Mouse (Mus musculus) embryonic facial prominence, embryonic 11.5 days (tissue): ENCODE data around the gene Clec9a. TPM values are rescaled to one million over a fixed set of nuclear protein-coding genes. Genes with fewer than 3 reads are reported as not detected.
A peak's percentile ranks its signal among the peaks of the same experiment; 100 is the strongest.

Source experiments
- ATAC-seq: fragments of 200-750 bp; cut with Nextera tagmentation; replicated peaks from 2 replicates; pipeline ENCODE4 v1.8.0; 2017; ENCODE audit warnings: low read depth; ENCODE audit not compliant: insufficient number of reproducible peaks, low FRiP score, low TSS enrichment
- DNase-seq: peaks from one replicate; pipeline ENCODE4 v3.0.0-alpha.2; 2015; ENCODE audit warnings: low spot score
- H3K27ac ChIP-seq: fragments of 300-500 bp; sonication (generic); replicated peaks from 2 replicates; pipeline ENCODE4 v1.5.1; 2014; ENCODE audit warnings: mild to moderate bottlenecking, low read depth, low read length, control low read depth
- H3K27me3 ChIP-seq: fragments of 300-500 bp; sonication (generic); 2 replicates; pipeline ENCODE4 v1.6.1; 2014; ENCODE audit warnings: mild to moderate bottlenecking, low read length, moderate library complexity, mixed read lengths; ENCODE audit not compliant: control insufficient read depth, insufficient read depth
- H3K36me3 ChIP-seq: fragments of 300-500 bp; sonication (generic); replicated peaks from 2 replicates; pipeline ENCODE4 v1.6.1; 2014; ENCODE audit warnings: low read depth, mild to moderate bottlenecking, low read length, moderate library complexity, mixed read lengths; ENCODE audit not compliant: control insufficient read depth, insufficient read depth
- H3K4me1 ChIP-seq: fragments of 300-500 bp; sonication (generic); 2 replicates; pipeline ENCODE4 v1.6.1; 2014; ENCODE audit warnings: low read length, mixed read lengths; ENCODE audit not compliant: control insufficient read depth, insufficient read depth
- H3K4me2 ChIP-seq: fragments of 300-500 bp; sonication (generic); 2 replicates; pipeline ENCODE4 v1.6.1; 2014; ENCODE audit warnings: low read depth, mild to moderate bottlenecking, control low read depth, low read length, moderate library complexity
- H3K4me3 ChIP-seq: fragments of 300-500 bp; sonication (generic); 2 replicates; pipeline ENCODE4 v1.5.1; 2014; ENCODE audit warnings: low read depth, low read length, control low read depth
- H3K9ac ChIP-seq: fragments of 300-500 bp; sonication (generic); replicated peaks from 2 replicates; pipeline ENCODE4 v1.6.1; 2014; ENCODE audit warnings: mild to moderate bottlenecking, control low read depth, low read length
- H3K9me3 ChIP-seq: fragments of 300-500 bp; sonication (generic); replicated peaks from 2 replicates; pipeline ENCODE4 v1.6.1; 2016; ENCODE audit warnings: mild to moderate bottlenecking, low read length, inconsistent platforms, mixed read lengths; ENCODE audit not compliant: control insufficient read depth
- WGBS: fragments of 180-500 bp; shearing (Covaris S2); extraction: QIAGEN DNeasy Blood & Tissue Kit; methylation state at CpG from one replicate; pipeline ENCODE4 v1.1.7; 2014; 5-methylcytosine and 5-hydroxymethylcytosine counted together
- polyA plus RNA-seq: library from polyadenylated mRNA; unstranded; fragments of >200 nt; fragmentation: Nextera tagmentation; extraction: Ambion mirVana; gene quantifications from 2 replicates; pipeline ENCODE4 v1.2.1, GENCODE M21; 2014

The Clec9a gene
- polyA plus RNA-seq, 1 experiment from 2014 or later, result 0.15 TPM

DNA sequence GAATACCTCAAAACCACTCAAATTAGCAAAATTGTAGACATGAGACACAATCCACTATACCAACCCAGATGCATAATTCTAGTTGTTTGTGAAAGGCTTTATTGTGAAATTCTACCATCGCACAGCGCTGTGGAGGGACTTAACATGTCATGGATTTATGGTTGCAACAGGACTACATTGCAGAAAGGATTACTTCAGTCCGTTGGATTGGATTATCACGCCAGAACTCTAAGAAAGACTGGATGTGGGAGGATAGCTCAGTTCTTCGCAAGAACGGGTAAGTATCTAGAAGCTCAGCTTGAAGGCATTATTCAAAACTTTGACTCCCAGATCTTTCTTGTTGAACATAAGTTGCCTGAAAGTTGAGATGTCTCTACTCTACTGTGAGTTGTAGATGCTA, 5.3 kb upstream of the Clec9a start:
- DNase-seq, result no peak
- Histone ChIP-seq H3K36me3 (no peaks in the 10 kb centered on the region), H3K9me3 (no peaks in the 10 kb centered on the region), H3K4me1 (no peaks in the 10 kb centered on the region), H3K9ac (no peak overlapping the region), H3K27me3 (no peaks in the 10 kb centered on the region), H3K27ac (no peak overlapping the region), H3K4me3 (no peak overlapping the region), H3K4me2 (no peak overlapping the region)
- no peak for ATAC-seq
- whole genome bisulfite sequencing, result 86% methylated on average over 6 of the region's 6 CpGs

DNA sequence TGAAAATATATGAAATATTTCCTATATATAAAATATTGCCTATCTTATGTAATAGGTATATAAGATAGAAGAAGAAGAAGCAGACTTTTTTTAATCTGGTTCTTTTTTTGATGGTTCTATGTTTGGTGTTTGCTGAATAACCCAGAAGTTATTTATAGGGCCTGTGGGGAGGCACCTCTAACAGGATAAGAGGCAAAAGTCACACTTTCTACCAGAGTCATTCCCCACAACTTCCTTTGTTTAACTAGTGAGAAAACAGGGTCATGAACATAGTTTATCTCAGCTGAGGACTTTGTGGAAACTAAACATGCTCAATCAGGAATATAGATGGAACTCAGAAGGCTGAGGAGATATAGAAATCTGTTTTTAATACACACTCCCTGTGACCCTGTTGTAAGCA, 2.7 kb upstream of the Clec9a start:
- no peak overlapping the region for H3K9ac ChIP-seq
- no peaks in the 10 kb centered on the region for H3K27me3 ChIP-seq
- H3K4me1 ChIP-seq, result no peaks in the 10 kb centered on the region
- ATAC-seq (no peak), DNase-seq (no peak)
- no peaks in the 10 kb centered on the region for H3K36me3 ChIP-seq
- no peak overlapping the region for H3K4me3 ChIP-seq
- H3K27ac ChIP-seq, result no peak overlapping the region
- H3K4me2 ChIP-seq, result no peak overlapping the region
- no peaks in the 10 kb centered on the region for H3K9me3 ChIP-seq

DNA sequence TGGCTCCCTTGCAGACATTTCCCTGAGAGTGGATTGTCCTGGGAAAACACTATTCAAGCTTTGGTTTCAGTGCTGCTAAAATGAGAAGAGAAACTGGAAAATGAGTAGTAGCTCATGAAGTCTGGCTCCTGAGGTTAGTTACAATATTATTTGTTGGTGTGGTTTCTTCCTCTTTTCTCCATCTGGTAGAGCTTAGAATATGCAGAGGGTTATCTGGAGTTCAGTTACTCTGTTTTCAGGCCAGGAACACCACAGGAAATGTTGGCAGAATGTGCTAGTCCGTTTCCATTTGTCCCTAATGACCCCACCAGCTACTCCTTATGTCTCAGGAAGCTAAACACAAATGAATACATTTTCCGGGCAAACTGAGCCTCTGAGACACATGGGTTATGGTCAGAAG, 1.3 kb upstream of the Clec9a start:
- no peaks in the 10 kb centered on the region for H3K36me3 ChIP-seq
- no peaks in the 10 kb centered on the region for H3K27me3 ChIP-seq
- 44% methylated on average over 2 of the region's 2 CpGs for WGBS
- DNase-seq, result no peak
- no peak overlapping the region for H3K4me3 ChIP-seq
- no peak overlapping the region for H3K4me2 ChIP-seq
- no peaks in the 10 kb centered on the region for H3K9me3 ChIP-seq
- ATAC-seq, result no peak
- no peak overlapping the region for H3K9ac ChIP-seq
- no peaks in the 10 kb centered on the region for H3K4me1 ChIP-seq
- H3K27ac ChIP-seq, result no peak overlapping the region

DNA sequence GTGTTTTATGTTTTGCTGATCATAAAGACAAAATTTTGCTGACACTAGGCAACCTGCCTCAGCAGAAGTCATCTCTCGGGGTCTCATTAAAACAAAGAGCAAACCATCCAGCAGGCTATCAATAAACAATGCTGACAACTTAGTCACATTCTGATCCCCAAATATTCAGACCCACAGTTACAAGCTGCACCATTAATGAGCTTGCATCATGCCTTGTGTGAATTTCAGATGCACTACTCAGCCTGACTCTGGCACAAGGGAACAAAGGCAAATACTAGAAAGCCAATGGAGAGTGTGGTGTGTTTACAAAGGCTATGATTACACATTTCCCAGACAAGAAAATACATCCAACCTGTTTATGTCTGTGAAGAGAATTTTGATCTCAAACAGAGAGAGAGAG, 5.5 kb downstream of the Clec9a start:
- Histone ChIP-seq H3K4me2 (no peak overlapping the region), H3K9ac (no peak overlapping the region), H3K27ac (no peak overlapping the region), H3K36me3 (no peaks in the 10 kb centered on the region), H3K9me3 (no peaks in the 10 kb centered on the region), H3K4me3 (no peak overlapping the region), H3K4me1 (no peaks in the 10 kb centered on the region), H3K27me3 (no peaks in the 10 kb centered on the region)
- DNase-seq (no peak), ATAC-seq (no peak)
- 79% methylated on average over 1 of the region's 1 CpGs for WGBS

DNA sequence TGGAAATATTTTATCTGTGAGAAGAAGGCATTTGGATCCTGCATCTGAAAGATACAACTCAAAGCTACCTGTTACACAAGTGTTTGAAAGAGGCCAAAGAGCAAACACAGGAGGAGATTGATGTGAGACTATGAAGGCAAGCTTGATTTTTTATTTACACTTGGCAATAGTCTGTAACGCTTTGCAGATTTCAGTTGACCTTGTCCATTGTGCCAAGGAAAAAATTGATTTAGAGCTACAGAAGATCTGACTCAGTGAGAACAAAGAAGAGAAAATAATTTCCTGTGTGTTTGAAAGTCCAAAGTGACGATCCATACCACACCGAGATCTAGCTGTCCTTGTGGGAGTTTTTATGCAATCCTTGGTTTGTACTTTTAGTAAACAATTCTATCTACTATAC, 13.6 kb downstream of the Clec9a start:
- WGBS, result 89% methylated on average over 3 of the region's 3 CpGs
- ATAC-seq (no peak), DNase-seq (no peak)
- Histone ChIP-seq H3K4me2 (no peak overlapping the region), H3K4me3 (no peak overlapping the region), H3K4me1 (no peaks in the 10 kb centered on the region), H3K27me3 (no peaks in the 10 kb centered on the region), H3K9me3 (no peaks in the 10 kb centered on the region), H3K27ac (no peak overlapping the region), H3K9ac (no peak overlapping the region), H3K36me3 (no peaks in the 10 kb centered on the region)

DNA sequence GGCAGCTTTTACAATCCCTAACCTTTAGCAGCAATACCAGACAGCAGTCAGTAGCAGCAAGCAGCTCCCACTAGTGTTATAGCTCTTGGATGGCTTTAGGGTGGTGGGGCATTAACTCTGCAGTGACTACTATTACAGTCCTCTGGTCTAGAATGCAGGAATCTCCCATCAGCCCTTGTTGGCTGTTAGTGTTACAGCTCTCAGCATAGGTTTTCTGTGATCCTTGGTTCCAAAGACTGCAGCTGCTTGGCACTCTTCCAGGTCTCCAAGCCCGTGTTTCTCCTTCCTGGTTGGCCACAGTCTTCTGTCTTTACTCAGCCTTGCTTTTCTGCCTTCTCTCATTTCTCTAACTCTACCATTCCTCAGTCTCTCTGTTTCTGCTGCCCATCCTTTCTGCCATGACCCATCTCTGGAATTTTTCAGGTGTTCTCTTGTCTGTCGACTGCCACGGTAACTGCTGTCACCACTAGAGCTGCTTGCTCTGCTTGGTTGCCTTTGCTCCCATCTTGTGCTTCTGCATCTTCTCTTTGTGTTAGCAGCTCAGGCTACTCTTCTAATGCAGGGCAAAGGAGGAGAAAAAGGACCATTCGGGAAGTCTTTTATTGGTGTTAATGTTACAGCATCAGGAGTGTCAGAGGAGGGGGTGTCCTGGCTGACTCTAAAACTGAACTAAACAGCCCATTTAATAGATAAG, 14.5 kb downstream of the Clec9a start:
- H3K9me3 ChIP-seq, result no peaks in the 10 kb centered on the region
- no peaks in the 10 kb centered on the region for H3K27me3 ChIP-seq
- no peak for DNase-seq
- H3K4me3 ChIP-seq, result no peak overlapping the region
- H3K36me3 ChIP-seq, result no peaks in the 10 kb centered on the region
- WGBS, result 75% methylated on average over 4 of the region's 4 CpGs
- H3K4me1 ChIP-seq, result no peaks in the 10 kb centered on the region
- H3K4me2 ChIP-seq, result no peak overlapping the region
- no peak overlapping the region for H3K9ac ChIP-seq
- no peak for ATAC-seq
- no peak overlapping the region for H3K27ac ChIP-seq

DNA sequence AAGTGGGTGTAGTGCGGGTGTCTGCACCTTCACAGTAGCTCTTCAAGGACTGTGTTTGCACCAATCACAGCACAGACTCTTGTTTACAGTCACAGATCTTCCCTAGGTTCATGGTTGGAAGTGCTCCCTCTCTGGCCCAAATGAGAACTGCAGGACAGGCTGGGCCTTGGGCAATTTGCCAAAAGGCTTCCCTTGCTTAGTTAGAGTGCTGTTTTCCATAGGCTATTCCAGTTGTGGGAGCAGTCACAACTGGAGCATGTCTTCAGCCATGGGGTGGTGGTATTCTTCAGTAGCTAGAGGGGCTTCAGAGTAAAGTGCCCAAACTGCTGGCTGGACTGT, 15.0 kb downstream of the Clec9a start:
- DNase-seq (peak; percentile 71), ATAC-seq (peak; percentile 59; the same call in 1 of the 2 replicates)
- H3K9ac ChIP-seq, result no peak overlapping the region
- no peak overlapping the region for H3K4me3 ChIP-seq
- no peaks in the 10 kb centered on the region for H3K36me3 ChIP-seq
- no peaks in the 10 kb centered on the region for H3K4me1 ChIP-seq
- 26% methylated on average over 1 of the region's 1 CpGs for WGBS
- H3K27ac ChIP-seq, result no peak overlapping the region
- H3K4me2 ChIP-seq, result no peak overlapping the region
- H3K9me3 ChIP-seq, result no peaks in the 10 kb centered on the region
- H3K27me3 ChIP-seq, result no peaks in the 10 kb centered on the region

DNA sequence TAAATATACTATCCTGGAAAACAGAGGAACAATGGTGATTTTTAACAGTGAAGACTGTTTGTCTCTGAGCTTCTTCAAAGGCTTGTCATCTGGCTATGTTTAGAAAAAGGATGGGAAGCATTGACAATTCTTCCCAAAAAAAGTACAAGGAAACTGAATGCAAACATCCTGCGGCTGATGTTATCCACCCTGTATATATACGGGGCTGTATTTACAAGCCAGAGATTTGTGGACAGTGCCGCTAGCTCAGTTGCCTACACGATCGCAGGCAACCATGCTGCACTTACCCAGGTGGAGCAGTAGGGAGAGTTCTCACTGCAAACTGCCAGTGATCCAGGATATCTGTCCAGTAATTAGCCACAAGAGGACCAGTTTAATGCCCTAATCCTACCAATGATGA, 16.6 kb downstream of the Clec9a start:
- H3K4me2 ChIP-seq, result no peak overlapping the region
- no peaks in the 10 kb centered on the region for H3K4me1 ChIP-seq
- WGBS, result 69% methylated on average over 5 of the region's 5 CpGs
- ATAC-seq (no peak), DNase-seq (no peak)
- no peaks in the 10 kb centered on the region for H3K36me3 ChIP-seq
- no peaks in the 10 kb centered on the region for H3K27me3 ChIP-seq
- no peaks in the 10 kb centered on the region for H3K9me3 ChIP-seq
- no peak overlapping the region for H3K9ac ChIP-seq
- no peak overlapping the region for H3K27ac ChIP-seq
- no peak overlapping the region for H3K4me3 ChIP-seq
